Mouse (Mus musculus) kidney, adult 2 months (tissue): ENCODE measurements around the gene Hdac11. TPM values are rescaled to one million over a fixed set of nuclear protein-coding genes. Genes with fewer than 3 reads are reported as not detected.

Experiments used
- DNase-seq: peaks from one replicate; pipeline ENCODE4 v3.0.0; 2021
- H3K27ac ChIP-seq: fragments of 200-500 bp; 2 replicates; pipeline ENCODE4 v1.5.1; 2012; ENCODE audit warnings: low read depth, low read length, control low read depth, inconsistent platforms; ENCODE audit not compliant: insufficient read depth
- H3K27me3 ChIP-seq: fragments of 200-500 bp; replicated peaks from 2 replicates; pipeline ENCODE4 v1.6.1; 2012; ENCODE audit warnings: mild to moderate bottlenecking, moderate library complexity, low read length, inconsistent platforms; ENCODE audit not compliant: control insufficient read depth, insufficient read depth
- H3K36me3 ChIP-seq: fragments of 200-500 bp; 2 replicates; pipeline ENCODE4 v1.6.1; 2012; ENCODE audit warnings: mild to moderate bottlenecking, moderate library complexity, low read length, inconsistent platforms; ENCODE audit not compliant: control insufficient read depth, insufficient read depth
- H3K4me1 ChIP-seq: fragments of 200-500 bp; 2 replicates; pipeline ENCODE4 v1.6.1; 2011; ENCODE audit warnings: low read length; ENCODE audit not compliant: control insufficient read depth, insufficient read depth
- H3K4me3 ChIP-seq: fragments of 200-500 bp; 2 replicates; pipeline ENCODE4 v1.5.1; 2011; ENCODE audit warnings: mild to moderate bottlenecking, low read depth, low read length, control low read depth; ENCODE audit not compliant: insufficient read depth
- CTCF ChIP-seq: fragments of 200-500 bp; conservative IDR thresholded peaks from 2 replicates; pipeline ENCODE4 v1.5.1; 2011; ENCODE audit warnings: low read depth, mild to moderate bottlenecking, control low read depth, low read length, moderate library complexity, mixed read lengths; ENCODE audit not compliant: insufficient read depth, insufficient read length
- POLR2A ChIP-seq: fragments of 200-500 bp; IDR thresholded peaks from one replicate; pipeline ENCODE4 v1.6.1; 2011; ENCODE audit warnings: low read depth, low read length, control low read depth
- WGBS: fragments of 180-500 bp; shearing (Covaris S2); methylation state at CpG from one replicate; pipeline ENCODE4 v1.1.7; 2018; 5-methylcytosine and 5-hydroxymethylcytosine counted together
- polyA plus RNA-seq: library from polyadenylated mRNA; depleted of rRNA; stranded (reverse); fragments of >200 nt; gene quantifications from 2 replicates; pipeline ENCODE4 v1.2.3, GENCODE M21; 2012

Hdac11 gene
- polyA plus RNA-seq, 1 experiment: 43.5 TPM

DNA sequence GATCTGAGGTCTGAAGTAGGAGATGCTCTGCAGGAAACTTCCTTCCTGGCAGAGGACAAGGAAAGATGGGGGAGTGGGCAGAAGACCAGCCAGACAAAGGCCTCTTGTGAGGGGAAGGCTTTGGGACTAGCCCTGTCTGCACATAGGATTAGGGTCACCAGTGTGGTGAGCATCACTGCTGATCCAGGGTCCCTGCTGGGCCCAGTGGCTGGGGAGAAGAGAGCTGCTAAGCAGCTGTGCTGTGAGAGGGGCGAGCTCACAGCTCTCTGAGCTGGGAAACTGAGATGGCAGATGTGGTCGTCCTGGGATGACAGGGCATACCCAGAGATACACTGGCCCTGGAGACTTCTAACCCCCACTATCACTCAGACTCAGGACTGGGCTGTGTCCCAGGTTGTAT, 35.0 kb downstream of the Hdac11 start:
- no peaks in the 10 kb centered on the region for H3K36me3 ChIP-seq
- H3K4me3 ChIP-seq: no peak overlapping the region
- H3K27me3 ChIP-seq: no peaks in the 10 kb centered on the region
- H3K27ac ChIP-seq: no peak overlapping the region
- no peak for DNase-seq
- no peak for TF ChIP-seq CTCF
- TF ChIP-seq POLR2A: no peak
- WGBS: 82% methylated on average over 2 of the region's 2 CpGs
- no peaks in the 10 kb centered on the region for H3K4me1 ChIP-seq

DNA sequence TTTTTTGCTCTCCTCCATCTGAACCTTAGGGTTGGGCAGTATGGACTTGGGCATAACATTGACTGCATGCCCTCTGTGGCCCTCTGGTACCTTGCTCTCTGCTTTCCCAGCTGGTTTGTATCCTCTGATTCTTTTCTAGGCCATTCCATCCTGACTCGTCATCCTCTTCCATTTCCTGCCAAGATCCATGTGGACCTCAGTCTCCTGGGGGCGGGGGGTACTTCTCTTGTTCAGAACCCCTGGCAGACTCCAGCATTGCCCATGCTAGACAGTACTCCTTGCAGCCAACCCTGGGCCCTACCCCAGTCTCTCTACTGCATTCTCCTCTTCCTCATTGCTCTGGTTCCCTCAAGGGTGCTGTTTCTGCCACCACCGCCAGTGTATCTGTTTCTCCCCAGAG, 36.0 kb downstream of the Hdac11 start:
- Histone ChIP-seq H3K36me3 (no peaks in the 10 kb centered on the region), H3K27ac (no peak overlapping the region), H3K27me3 (no peaks in the 10 kb centered on the region), H3K4me1 (no peaks in the 10 kb centered on the region), H3K4me3 (no peak overlapping the region)
- DNase-seq: no peak
- no peak for TF ChIP-seq POLR2A
- WGBS: 74% methylated on average over 3 of the region's 3 CpGs

DNA sequence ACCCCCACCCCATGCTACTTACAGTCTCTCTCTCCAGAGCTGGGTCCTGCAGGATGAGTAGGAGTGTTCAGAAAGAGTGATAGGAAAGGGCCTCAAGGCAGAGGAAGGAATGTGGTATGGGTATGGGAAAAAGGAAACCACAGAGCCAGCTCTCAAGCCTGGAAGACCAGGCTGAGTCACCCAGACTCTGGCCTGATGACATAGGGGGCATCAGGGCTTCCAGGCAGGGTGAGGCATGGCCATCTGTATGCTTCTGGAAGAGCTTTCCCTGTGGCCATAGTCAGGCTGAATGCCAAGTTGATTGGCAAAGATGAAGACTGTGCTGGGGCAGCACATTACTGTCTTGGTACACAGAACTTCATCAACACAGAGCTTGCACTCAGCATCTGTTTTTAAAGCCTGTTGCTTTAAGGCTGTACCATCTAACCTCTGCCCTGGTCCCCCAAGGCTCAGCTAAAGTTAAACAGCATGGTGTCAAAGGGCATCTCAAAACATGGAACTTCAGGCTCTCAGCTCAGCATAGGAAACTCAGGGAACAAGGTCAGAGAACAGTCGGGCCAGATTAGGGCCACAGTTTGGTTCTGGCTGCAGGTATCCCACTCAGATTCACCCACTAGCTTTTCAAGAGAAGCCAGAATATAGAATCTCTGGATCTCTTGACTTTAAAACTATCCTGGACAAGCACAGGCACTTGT, 36.5 kb downstream of the Hdac11 start:
- no peak for TF ChIP-seq CTCF
- TF ChIP-seq POLR2A: no peak
- Histone ChIP-seq H3K36me3 (no peaks in the 10 kb centered on the region), H3K27ac (no peak overlapping the region), H3K4me3 (no peak overlapping the region), H3K4me1 (no peaks in the 10 kb centered on the region), H3K27me3 (no peaks in the 10 kb centered on the region)
- no peak for DNase-seq
- 40% methylated on average over 1 of the region's 1 CpGs for WGBS

DNA sequence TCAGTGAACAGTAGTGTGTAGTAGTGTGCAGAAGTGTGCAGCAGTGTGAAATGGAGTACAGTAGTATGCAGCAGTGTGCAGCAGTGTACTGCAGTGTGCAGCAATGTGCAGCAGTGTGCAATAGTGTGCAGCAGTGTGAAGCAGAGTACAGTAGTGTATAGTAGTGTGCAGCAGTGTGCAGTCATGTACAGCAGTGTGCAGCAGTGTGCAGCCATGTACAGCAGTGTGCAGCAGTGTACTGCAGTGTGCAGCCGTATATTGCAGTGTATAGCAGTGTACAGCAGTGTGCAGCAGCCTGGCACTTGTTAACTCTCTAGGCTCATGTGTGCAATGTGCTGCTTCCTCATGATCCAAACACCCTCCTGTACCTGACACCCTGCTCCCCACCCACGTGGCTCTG, 42.0 kb downstream of the Hdac11 start:
- 54% methylated on average over 2 of the region's 2 CpGs for WGBS

DNA sequence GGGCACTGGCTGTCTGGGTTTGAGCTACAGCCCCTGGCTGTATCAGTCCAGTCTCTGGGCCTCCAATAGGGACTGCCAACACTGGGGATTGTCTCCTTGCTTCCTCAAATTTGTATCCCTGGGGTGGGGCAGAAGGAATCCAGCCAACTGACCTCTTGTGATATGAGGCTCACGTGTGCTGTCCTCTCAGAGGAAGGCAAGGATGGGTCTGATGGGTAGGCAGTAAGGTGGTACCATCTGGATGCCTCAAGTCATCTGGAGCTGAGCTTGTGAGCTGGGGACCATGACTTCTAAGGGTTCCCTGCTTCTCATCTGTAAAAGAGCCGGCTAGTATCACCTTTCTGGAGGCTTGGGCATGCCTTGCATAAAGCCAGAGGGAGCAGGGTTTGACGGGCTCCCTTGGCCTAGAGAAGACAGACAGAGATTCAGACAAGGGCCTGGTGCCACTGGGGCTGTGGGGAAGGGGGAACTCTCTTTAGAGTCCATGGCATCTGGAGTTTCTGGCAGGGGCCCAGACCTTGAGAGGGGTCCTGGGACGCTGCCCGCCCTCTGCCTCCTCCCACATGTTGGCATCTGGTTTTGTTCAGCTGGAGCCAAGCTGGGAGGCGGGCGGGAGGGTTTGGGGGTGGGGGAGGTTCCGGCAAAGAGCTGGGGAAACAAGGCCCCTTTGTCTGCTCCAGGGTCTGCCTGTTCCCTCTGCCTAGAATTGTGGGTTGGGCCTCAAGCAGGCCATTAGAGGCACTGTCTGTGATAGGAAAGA, 44.1 kb downstream of the Hdac11 start:
- no peaks in the 10 kb centered on the region for H3K36me3 ChIP-seq
- DNase-seq: no peak
- H3K4me1 ChIP-seq: no peaks in the 10 kb centered on the region
- WGBS: 61% methylated on average over 8 of the region's 8 CpGs
- H3K27ac ChIP-seq: no peak overlapping the region
- no peak overlapping the region for H3K4me3 ChIP-seq
- H3K27me3 ChIP-seq: no peaks in the 10 kb centered on the region
- TF ChIP-seq CTCF (no peak), POLR2A (no peak)

More for the DNA sequence above, 42.0 kb downstream of the Hdac11 start:
- H3K27me3 ChIP-seq: no peaks in the 10 kb centered on the region
- no peaks in the 10 kb centered on the region for H3K36me3 ChIP-seq
- DNase-seq: no peak
- H3K4me3 ChIP-seq: no peak overlapping the region
- no peak overlapping the region for H3K27ac ChIP-seq
- no peaks in the 10 kb centered on the region for H3K4me1 ChIP-seq
- TF ChIP-seq CTCF (no peak), POLR2A (no peak)

DNA sequence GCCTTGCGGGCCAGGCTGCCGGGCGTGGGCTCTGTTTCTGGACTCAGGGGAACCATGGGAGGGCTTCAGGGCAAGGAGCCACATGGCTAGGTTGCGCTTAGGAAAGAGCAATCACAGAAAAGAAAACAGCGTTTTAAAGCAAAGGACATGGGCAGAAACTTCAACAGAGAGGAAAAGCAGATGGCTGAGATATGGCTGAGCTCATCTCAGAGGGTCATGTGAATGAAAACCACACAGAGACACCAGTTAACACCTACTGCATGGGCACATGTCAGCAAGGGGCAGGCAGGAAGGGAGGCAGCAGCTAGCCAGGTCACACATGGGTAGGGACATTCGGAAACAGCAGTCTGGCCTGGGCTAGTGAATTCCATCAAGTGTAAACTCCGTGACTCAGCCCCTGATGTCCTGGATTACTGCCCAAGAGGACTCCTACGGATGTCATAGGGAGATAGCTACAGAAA, 45.4 kb downstream of the Hdac11 start:
- TF ChIP-seq POLR2A (no peak), CTCF (no peak)

DNA sequence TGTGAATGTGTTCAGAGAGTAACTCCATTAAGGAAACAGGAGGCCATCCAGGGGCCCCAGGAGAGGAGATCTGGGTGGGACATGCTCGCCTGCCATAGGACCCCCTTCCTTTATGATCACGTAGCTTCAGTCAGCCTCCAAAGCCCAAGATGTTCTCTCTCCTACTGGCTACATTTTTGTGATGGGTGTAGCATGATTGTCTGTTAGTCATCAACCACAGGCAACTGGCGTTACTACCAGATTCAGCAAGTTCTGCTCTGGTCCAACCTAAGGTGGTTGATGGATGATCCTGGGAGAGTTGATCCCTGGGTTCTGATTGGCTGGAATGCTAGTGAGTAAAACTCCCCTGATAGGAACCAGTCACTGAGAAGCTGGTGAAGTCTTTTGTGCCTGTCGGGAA, 46.1 kb downstream of the Hdac11 start:
- Histone ChIP-seq H3K27ac (no peak overlapping the region), H3K27me3 (no peaks in the 10 kb centered on the region), H3K4me1 (no peaks in the 10 kb centered on the region), H3K36me3 (no peaks in the 10 kb centered on the region), H3K4me3 (no peak overlapping the region)
- TF ChIP-seq POLR2A: no peak
- no peak for TF ChIP-seq CTCF
- 76% methylated on average over 4 of the region's 4 CpGs for WGBS
- DNase-seq: no peak

More for the DNA sequence above, 45.4 kb downstream of the Hdac11 start:
- DNase-seq: no peak
- 63% methylated on average over 8 of the region's 8 CpGs for WGBS
- Histone ChIP-seq H3K4me1 (no peaks in the 10 kb centered on the region), H3K27ac (no peak overlapping the region), H3K4me3 (no peak overlapping the region), H3K36me3 (no peaks in the 10 kb centered on the region), H3K27me3 (no peaks in the 10 kb centered on the region)
